Mouse (Mus musculus): ENCODE data around the gene Traf6. TPM values are rescaled to one million over a fixed set of nuclear protein-coding genes. Genes with fewer than 3 reads are reported as not detected.

The Traf6 gene
- 13.5 and 15.0 TPM in 2 replicates for polyA plus RNA-seq (2015; fragmentation: Nextera tagmentation; extraction: Ambion mirVana)

- DNase-seq (ENCODE audit: low spot score): peak; percentile 84
These were observed at the start of gene Traf6 for GRCm38 (mm10) chr2:101678236-101679021. Traf6 (plus strand) TSS chr2:101678429.

GRCm38 (mm10) chr2:101638979-101639839 is 39.0 kb upstream of the Traf6 start:
- DNase-seq (ENCODE audit: low spot score): no peak

GRCm38 (mm10) chr2:101639840-101640350 is 38.3 kb upstream of the Traf6 start:
- DNase-seq (ENCODE audit: low spot score): no peak

- DNase-seq (ENCODE audit: low spot score): peak; percentile 51
These were observed 32.4 kb upstream of the Traf6 start for GRCm38 (mm10) chr2:101645841-101646240.

- no peak for DNase-seq (ENCODE audit: low spot score)
These were observed 29.9 kb upstream of the Traf6 start for GRCm38 (mm10) chr2:101648361-101648760.

GRCm38 (mm10) chr2:101649114-101649671 is 29.0 kb upstream of the Traf6 start, which contains the start of the genes Rag1 and B230118H07Rik:
Rag1 (minus strand) TSS chr2:101649501.
B230118H07Rik (minus strand) TSS chr2:101649532.
- DNase-seq (ENCODE audit: low spot score): peak; percentile 94

GRCm38 (mm10) chr2:101650446-101650845 is 27.8 kb upstream of the Traf6 start:
- peak; percentile 57 for DNase-seq (ENCODE audit: low spot score)

GRCm38 (mm10) chr2:101652204-101652920 is 25.9 kb upstream of the Traf6 start:
- no peak for DNase-seq (ENCODE audit: low spot score)

GRCm38 (mm10) chr2:101652921-101653597 is 25.2 kb upstream of the Traf6 start:
- DNase-seq (ENCODE audit: low spot score): peak; percentile 81

- no peak for DNase-seq (ENCODE audit: low spot score)
These were observed 17.7 kb upstream of the Traf6 start for GRCm38 (mm10) chr2:101660536-101660935.

- peak; percentile 79 for DNase-seq (ENCODE audit: low spot score)
These were observed 13.0 kb upstream of the Traf6 start for GRCm38 (mm10) chr2:101665058-101665702.

GRCm38 (mm10) chr2:101665703-101666092 is 12.5 kb upstream of the Traf6 start:
- no peak for DNase-seq (ENCODE audit: low spot score)

- no peak for DNase-seq (ENCODE audit: low spot score)
These were observed 9.5 kb upstream of the Traf6 start for GRCm38 (mm10) chr2:101668751-101669150.

GRCm38 (mm10) chr2:101673547-101673946 is 4.7 kb upstream of the Traf6 start:
- no peak for DNase-seq (ENCODE audit: low spot score)

GRCm38 (mm10) chr2:101679164-101679784 is 1.0 kb downstream of the Traf6 start:
- peak; percentile 15 for DNase-seq (ENCODE audit: low spot score)

GRCm38 (mm10) chr2:101684421-101684820 is 6.2 kb downstream of the Traf6 start:
- DNase-seq (ENCODE audit: low spot score): no peak

GRCm38 (mm10) chr2:101688011-101688410 is 9.8 kb downstream of the Traf6 start:
- DNase-seq (ENCODE audit: low spot score): no peak

GRCm38 (mm10) chr2:101690252-101690827 is 12.1 kb downstream of the Traf6 start:
- no peak for DNase-seq (ENCODE audit: low spot score)

GRCm38 (mm10) chr2:101693043-101693442 is 14.8 kb downstream of the Traf6 start:
- DNase-seq (ENCODE audit: low spot score): no peak

Data from thymus, postnatal 0 days (tissue).